Mouse (Mus musculus) liver, embryonic 12.5 days (tissue): Measurements from ENCODE around the gene Srp9. TPM values are rescaled to one million over a fixed set of nuclear protein-coding genes. Genes with fewer than 3 reads are reported as not detected.

ENCODE experiments used
- ATAC-seq: fragments of 200-750 bp; cut with Nextera tagmentation; 2 replicates; pipeline ENCODE4 v1.8.0; 2017; ENCODE audit warnings: moderate number of reproducible peaks, mild to moderate bottlenecking, moderate library complexity
- H3K27ac ChIP-seq: fragments of 300-500 bp; sonication (generic); 2 replicates; pipeline ENCODE4 v1.5.1; 2016; ENCODE audit warnings: mild to moderate bottlenecking
- H3K27me3 ChIP-seq: fragments of 300-500 bp; sonication (generic); replicated peaks from 2 replicates; pipeline ENCODE4 v1.6.1; 2016; ENCODE audit warnings: mild to moderate bottlenecking, moderate library complexity
- H3K36me3 ChIP-seq: fragments of 300-500 bp; sonication (generic); 2 replicates; pipeline ENCODE4 v1.6.1; 2016; ENCODE audit warnings: mild to moderate bottlenecking, moderate library complexity
- H3K4me1 ChIP-seq: fragments of 300-500 bp; sonication (generic); 2 replicates; pipeline ENCODE4 v1.6.1; 2016
- H3K4me2 ChIP-seq: fragments of 300-500 bp; sonication (generic); 2 replicates; pipeline ENCODE4 v1.6.1; 2016; ENCODE audit warnings: mild to moderate bottlenecking, moderate library complexity
- H3K4me3 ChIP-seq: fragments of 300-500 bp; sonication (generic); 2 replicates; pipeline ENCODE4 v1.5.1; 2016; ENCODE audit warnings: mild to moderate bottlenecking, moderate library complexity
- H3K9ac ChIP-seq: fragments of 300-500 bp; sonication (generic); 2 replicates; pipeline ENCODE4 v1.6.1; 2016; ENCODE audit warnings: mild to moderate bottlenecking, moderate library complexity
- H3K9me3 ChIP-seq: fragments of 300-500 bp; sonication (generic); replicated peaks from 2 replicates; pipeline ENCODE4 v1.6.1; 2016; ENCODE audit warnings: mild to moderate bottlenecking, moderate library complexity
- WGBS: fragments of 180-500 bp; shearing (Covaris S2); methylation state at CpG from one replicate; pipeline ENCODE4 v1.1.7; 2016; ENCODE audit not compliant: insufficient replicate concordance; 5-methylcytosine and 5-hydroxymethylcytosine counted together
- polyA plus RNA-seq: library from polyadenylated mRNA; unstranded; fragments of >200 nt; fragmentation: Nextera tagmentation; extraction: Ambion mirVana; gene quantifications from 2 replicates; pipeline ENCODE4 v1.2.1, GENCODE M21; 2016

The Srp9 gene
- polyA plus RNA-seq, 1 experiment from 2014 or later, result 112 TPM

- no peaks in the 10 kb centered on the region for H3K36me3 ChIP-seq
- H3K9me3 ChIP-seq, result no peaks in the 10 kb centered on the region
- WGBS, result 18% methylated on average over 13 of the region's 13 CpGs
- 0 out of 2 replicates have a peak overlapping the region, but pooled peaks have one; percentile 10 for H3K4me2 ChIP-seq
- no peak overlapping the region for H3K9ac ChIP-seq
- no peak for ATAC-seq
- 0 out of 2 replicates have a peak, but pooled peaks cover 8% of the 10 kb centered on the region for H3K4me1 ChIP-seq
- no peak overlapping the region; the same call in 1 of the 2 replicates for H3K27ac ChIP-seq
- H3K27me3 ChIP-seq, result no peaks in the 10 kb centered on the region
- H3K4me3 ChIP-seq, result no peak overlapping the region
These were observed 16.0 kb upstream of the Srp9 start for GRCm38 (mm10) chr1:182108397-182109099.

- Histone ChIP-seq H3K36me3 (no peaks in the 10 kb centered on the region), H3K9ac (no peak overlapping the region), H3K4me1 (0 out of 2 replicates have a peak, but pooled peaks cover 8% of the 10 kb centered on the region), H3K4me3 (no peak overlapping the region), H3K4me2 (no peak overlapping the region), H3K27me3 (peaks cover 9% of the 10 kb centered on the region; the same call in 1 of the 2 replicates), H3K9me3 (no peaks in the 10 kb centered on the region), H3K27ac (no peak overlapping the region)
- 76% methylated on average over 11 of the region's 11 CpGs for WGBS
- no peak for ATAC-seq
These were observed 14.4 kb upstream of the Srp9 start for GRCm38 (mm10) chr1:182110185-182110584.

GRCm38 (mm10) chr1:182110708-182111385 lies 13.7 kb upstream of the Srp9 start:
- H3K27ac ChIP-seq, result no peak overlapping the region
- H3K27me3 ChIP-seq, result peaks cover 9% of the 10 kb centered on the region; the same call in 1 of the 2 replicates
- H3K36me3 ChIP-seq, result no peaks in the 10 kb centered on the region
- no peak overlapping the region for H3K9ac ChIP-seq
- H3K4me1 ChIP-seq, result 0 out of 2 replicates have a peak, but pooled peaks cover 8% of the 10 kb centered on the region
- H3K9me3 ChIP-seq, result no peaks in the 10 kb centered on the region
- no peak overlapping the region for H3K4me3 ChIP-seq
- no peak overlapping the region for H3K4me2 ChIP-seq
- WGBS, result 58% methylated on average over 15 of the region's 15 CpGs
- ATAC-seq, result no peak

- no peak for ATAC-seq
- 66% methylated on average over 14 of the region's 14 CpGs for WGBS
- H3K9me3 ChIP-seq, result no peaks in the 10 kb centered on the region
These were observed 12.9 kb upstream of the Srp9 start for GRCm38 (mm10) chr1:182111386-182112317.

GRCm38 (mm10) chr1:182112385-182112784 lies 12.2 kb upstream of the Srp9 start:
- no peak overlapping the region for H3K27ac ChIP-seq
- H3K4me1 ChIP-seq, result 0 out of 2 replicates have a peak, but pooled peaks cover 8% of the 10 kb centered on the region
- H3K4me3 ChIP-seq, result no peak overlapping the region

More at GRCm38 (mm10) chr1:182111386-182112317, 12.9 kb upstream of the Srp9 start:
- H3K4me2 ChIP-seq, result no peak overlapping the region
- H3K36me3 ChIP-seq, result no peaks in the 10 kb centered on the region
- no peak overlapping the region for H3K9ac ChIP-seq
- peaks cover 14% of the 10 kb centered on the region; the same call in 1 of the 2 replicates for H3K27me3 ChIP-seq
- no peak overlapping the region for H3K27ac ChIP-seq
- H3K4me3 ChIP-seq, result no peak overlapping the region
- H3K4me1 ChIP-seq, result 0 out of 2 replicates have a peak, but pooled peaks cover 8% of the 10 kb centered on the region

GRCm38 (mm10) chr1:182113131-182113530 lies 11.4 kb upstream of the Srp9 start:
- H3K27ac ChIP-seq, result no peak overlapping the region
- 77% methylated on average over 11 of the region's 11 CpGs for WGBS

More at GRCm38 (mm10) chr1:182112385-182112784, 12.2 kb upstream of the Srp9 start:
- no peaks in the 10 kb centered on the region for H3K36me3 ChIP-seq
- no peaks in the 10 kb centered on the region for H3K9me3 ChIP-seq
- WGBS, result 75% methylated on average over 15 of the region's 15 CpGs
- no peak for ATAC-seq
- H3K4me2 ChIP-seq, result no peak overlapping the region
- H3K27me3 ChIP-seq, result peaks cover 14% of the 10 kb centered on the region; the same call in 1 of the 2 replicates
- no peak overlapping the region for H3K9ac ChIP-seq

GRCm38 (mm10) chr1:182113587-182114500 lies 10.7 kb upstream of the Srp9 start:
- no peak overlapping the region for H3K4me2 ChIP-seq
- H3K4me1 ChIP-seq, result 0 out of 2 replicates have a peak, but pooled peaks cover under 1% of the 10 kb centered on the region
- H3K9me3 ChIP-seq, result no peaks in the 10 kb centered on the region
- H3K27ac ChIP-seq, result no peak overlapping the region
- H3K9ac ChIP-seq, result no peak overlapping the region
- 56% methylated on average over 19 of the region's 19 CpGs for WGBS
- ATAC-seq, result no peak
- H3K36me3 ChIP-seq, result no peaks in the 10 kb centered on the region
- no peak overlapping the region for H3K4me3 ChIP-seq
- H3K27me3 ChIP-seq, result peaks cover 14% of the 10 kb centered on the region; the same call in 1 of the 2 replicates

More at GRCm38 (mm10) chr1:182113131-182113530, 11.4 kb upstream of the Srp9 start:
- Histone ChIP-seq H3K4me1 (0 out of 2 replicates have a peak, but pooled peaks cover 8% of the 10 kb centered on the region), H3K4me2 (no peak overlapping the region), H3K9ac (no peak overlapping the region), H3K36me3 (no peaks in the 10 kb centered on the region), H3K9me3 (no peaks in the 10 kb centered on the region), H3K4me3 (no peak overlapping the region), H3K27me3 (peaks cover 14% of the 10 kb centered on the region; the same call in 1 of the 2 replicates)
- no peak for ATAC-seq

GRCm38 (mm10) chr1:182115197-182115596 lies 9.3 kb upstream of the Srp9 start:
- H3K4me1 ChIP-seq, result no peaks in the 10 kb centered on the region
- no peaks in the 10 kb centered on the region for H3K9me3 ChIP-seq
- peaks cover 14% of the 10 kb centered on the region; the same call in 1 of the 2 replicates for H3K27me3 ChIP-seq
- H3K27ac ChIP-seq, result no peak overlapping the region
- no peak overlapping the region for H3K9ac ChIP-seq
- H3K4me3 ChIP-seq, result no peak overlapping the region
- no peak for ATAC-seq
- WGBS, result 16% methylated on average over 5 of the region's 5 CpGs
- H3K4me2 ChIP-seq, result no peak overlapping the region
- no peaks in the 10 kb centered on the region for H3K36me3 ChIP-seq

GRCm38 (mm10) chr1:182115651-182116408 lies 8.7 kb upstream of the Srp9 start:
- H3K9ac ChIP-seq, result no peak overlapping the region
- no peaks in the 10 kb centered on the region for H3K9me3 ChIP-seq
- no peaks in the 10 kb centered on the region for H3K4me1 ChIP-seq
- H3K4me2 ChIP-seq, result no peak overlapping the region
- H3K27ac ChIP-seq, result no peak overlapping the region
- H3K27me3 ChIP-seq, result peaks cover 14% of the 10 kb centered on the region; the same call in 1 of the 2 replicates
- H3K4me3 ChIP-seq, result no peak overlapping the region
- 49% methylated on average over 7 of the region's 7 CpGs for WGBS
- no peaks in the 10 kb centered on the region for H3K36me3 ChIP-seq
- ATAC-seq, result no peak

- H3K27me3 ChIP-seq, result no peaks in the 10 kb centered on the region
- WGBS, result 71% methylated on average over 4 of the region's 4 CpGs
- no peak for ATAC-seq
- H3K4me3 ChIP-seq, result no peak overlapping the region
- H3K9ac ChIP-seq, result no peak overlapping the region
- H3K27ac ChIP-seq, result no peak overlapping the region
- no peak overlapping the region for H3K4me2 ChIP-seq
- peaks cover 24% of the 10 kb centered on the region for H3K4me1 ChIP-seq
- no peaks in the 10 kb centered on the region for H3K9me3 ChIP-seq
- H3K36me3 ChIP-seq, result peaks cover 13% of the 10 kb centered on the region
These were observed 2.1 kb upstream of the Srp9 start for GRCm38 (mm10) chr1:182122413-182122812.
